Mouse (Mus musculus) natural killer cell, adult 2 months (primary cell): ENCODE measurements around the gene Usp49.
A peak's percentile ranks its signal among the peaks of the same experiment; 100 is the strongest.
"Not testable (repeated sequence)": the region's sequence is repeated elsewhere in the genome, so short reads cannot be mapped to it uniquely, and the experiment has no call there.

Source experiments
- DNase-seq, 2 experiments: peaks; one replicate each; pipeline ENCODE4 v3.0.0; 2022; ENCODE audit warnings: low spot score in 2 of 2

Usp49 gene

GRCm38 (mm10) chr17:47630678-47631065 lies at the start of gene Usp49:
TSS of gene Usp49 (plus strand) at chr17:47630690.
- no peak for DNase-seq

GRCm38 (mm10) chr17:47580962-47581361 lies 49.5 kb upstream of the Usp49 start:
- no peak for DNase-seq

GRCm38 (mm10) chr17:47588517-47588916 lies 42.0 kb upstream of the Usp49 start:
- DNase-seq, result no peak

GRCm38 (mm10) chr17:47591073-47591472 lies 39.4 kb upstream of the Usp49 start:
- DNase-seq, result no peak

GRCm38 (mm10) chr17:47593215-47593853 lies 37.2 kb upstream of the Usp49 start:
- DNase-seq, result peak; percentile 89 to 92

GRCm38 (mm10) chr17:47593854-47594182 lies 36.7 kb upstream of the Usp49 start:
- no peak for DNase-seq

- peak in 1 of 2 experiments; percentile 8 for DNase-seq
Measured at GRCm38 (mm10) chr17:47594183-47594968, 36.1 kb upstream of the Usp49 start.

GRCm38 (mm10) chr17:47594969-47595247 lies 35.6 kb upstream of the Usp49 start:
- no peak for DNase-seq

- peak in 1 of 2 experiments; percentile 8 for DNase-seq
Measured at GRCm38 (mm10) chr17:47595248-47596161, 35.0 kb upstream of the Usp49 start.

GRCm38 (mm10) chr17:47596162-47596838 lies 34.2 kb upstream of the Usp49 start:
- DNase-seq, result no peak

GRCm38 (mm10) chr17:47596839-47597164 lies 33.7 kb upstream of the Usp49 start:
- no peak for DNase-seq

GRCm38 (mm10) chr17:47597261-47597660 lies 33.2 kb upstream of the Usp49 start:
- DNase-seq, result no peak

GRCm38 (mm10) chr17:47597838-47598579 lies 32.5 kb upstream of the Usp49 start:
- peak; percentile 78 to 82 for DNase-seq

GRCm38 (mm10) chr17:47598580-47599304 lies 31.7 kb upstream of the Usp49 start:
- DNase-seq, result not testable (repeated sequence)

GRCm38 (mm10) chr17:47599511-47600297 lies 30.8 kb upstream of the Usp49 start:
- no peak for DNase-seq

- DNase-seq, result peak in 1 of 2 experiments; percentile 24
Measured at GRCm38 (mm10) chr17:47600601-47601388, 29.7 kb upstream of the Usp49 start.

- no peak for DNase-seq
Measured at GRCm38 (mm10) chr17:47601389-47601755, 29.1 kb upstream of the Usp49 start.

- no peak for DNase-seq
Measured at GRCm38 (mm10) chr17:47602289-47602688, 28.2 kb upstream of the Usp49 start.

- no peak for DNase-seq
Measured at GRCm38 (mm10) chr17:47606220-47606619, 24.3 kb upstream of the Usp49 start.
